Mouse (Mus musculus) embryonic facial prominence, embryonic 15.5 days (tissue): ENCODE measurements around the gene Wdr66. TPM values are rescaled to one million over a fixed set of nuclear protein-coding genes. Genes with fewer than 3 reads are reported as not detected.

Experiments
- ATAC-seq: fragments of 200-750 bp; cut with Nextera tagmentation; 2 replicates; pipeline ENCODE4 v1.8.0; 2017; ENCODE audit warnings: low read depth, moderate TSS enrichment; ENCODE audit not compliant: insufficient number of reproducible peaks, low FRiP score, low TSS enrichment
- H3K27ac ChIP-seq: fragments of 300-500 bp; sonication (generic); replicated peaks from 2 replicates; pipeline ENCODE4 v1.5.1; 2015; ENCODE audit warnings: mild to moderate bottlenecking, inconsistent platforms
- H3K27me3 ChIP-seq: fragments of 300-500 bp; sonication (generic); 2 replicates; pipeline ENCODE4 v1.6.1; 2015; ENCODE audit warnings: inconsistent platforms
- H3K36me3 ChIP-seq: fragments of 300-500 bp; sonication (generic); 2 replicates; pipeline ENCODE4 v1.6.1; 2015; ENCODE audit warnings: mild to moderate bottlenecking, inconsistent platforms
- H3K4me1 ChIP-seq: fragments of 300-500 bp; sonication (generic); 2 replicates; pipeline ENCODE4 v1.6.1; 2015; ENCODE audit warnings: inconsistent platforms
- H3K4me2 ChIP-seq: fragments of 300-500 bp; sonication (generic); replicated peaks from 2 replicates; pipeline ENCODE4 v1.6.1; 2015; ENCODE audit warnings: mild to moderate bottlenecking, inconsistent platforms
- H3K4me3 ChIP-seq: fragments of 300-500 bp; sonication (generic); replicated peaks from 2 replicates; pipeline ENCODE4 v1.5.1; 2015; ENCODE audit warnings: mild to moderate bottlenecking, inconsistent platforms
- H3K9ac ChIP-seq: fragments of 300-500 bp; sonication (generic); 2 replicates; pipeline ENCODE4 v1.6.1; 2015; ENCODE audit warnings: inconsistent platforms
- H3K9me3 ChIP-seq: fragments of 300-500 bp; sonication (generic); replicated peaks from 2 replicates; pipeline ENCODE4 v1.6.1; 2016; ENCODE audit warnings: inconsistent platforms
- WGBS: fragments of 180-500 bp; shearing (Covaris S2); methylation state at CpG from one replicate; pipeline ENCODE4 v1.1.7; 2015; 5-methylcytosine and 5-hydroxymethylcytosine counted together
- polyA plus RNA-seq: library from polyadenylated mRNA; unstranded; fragments of >200 nt; fragmentation: Nextera tagmentation; extraction: Ambion mirVana; gene quantifications from 2 replicates; pipeline ENCODE4 v1.2.1, GENCODE M21; 2015

Wdr66 gene
- polyA plus RNA-seq, 1 experiment from 2014 or later = 4.7 TPM

GRCm38 (mm10) chr5:123344628-123344962 is 92.7 kb downstream of the Wdr66 start:
- WGBS = under 1% methylated on average over 43 of the region's 51 CpGs
- Histone ChIP-seq H3K9ac (peak overlapping the region; percentile 89), H3K4me2 (peak overlapping the region; percentile 84), H3K27me3 (no peaks in the 10 kb centered on the region), H3K36me3 (no peaks in the 10 kb centered on the region), H3K9me3 (no peaks in the 10 kb centered on the region), H3K27ac (peak overlapping the region; percentile 98), H3K4me1 (peaks cover 31% of the 10 kb centered on the region), H3K4me3 (peak overlapping the region; percentile 86)
- peak; percentile 37 for ATAC-seq

- H3K4me1 ChIP-seq = peaks cover 34% of the 10 kb centered on the region
- H3K27ac ChIP-seq = peak overlapping the region; percentile 98
- peak overlapping the region; percentile 89 for H3K9ac ChIP-seq
- H3K4me3 ChIP-seq = peak overlapping the region; percentile 86
- H3K27me3 ChIP-seq = no peaks in the 10 kb centered on the region
- under 1% methylated on average over 78 of the region's 87 CpGs for WGBS
- ATAC-seq = peak; percentile 45; the same call in 1 of the 2 replicates
- peak overlapping the region; percentile 84 for H3K4me2 ChIP-seq
- no peaks in the 10 kb centered on the region for H3K9me3 ChIP-seq
- H3K36me3 ChIP-seq = no peaks in the 10 kb centered on the region
Observed at GRCm38 (mm10) chr5:123344963-123345852, 93.3 kb downstream of the Wdr66 start.

- peak overlapping the region; percentile 84 for H3K4me2 ChIP-seq
- 1% methylated on average over 22 of the region's 22 CpGs for WGBS
- H3K36me3 ChIP-seq = no peaks in the 10 kb centered on the region
- peak overlapping the region; percentile 89; the same call in 1 of the 2 replicates for H3K9ac ChIP-seq
- peak; percentile 51; the same call in 1 of the 2 replicates for ATAC-seq
- peak overlapping the region; percentile 86 for H3K4me3 ChIP-seq
- no peaks in the 10 kb centered on the region for H3K27me3 ChIP-seq
- H3K4me1 ChIP-seq = peaks cover 43% of the 10 kb centered on the region
- no peaks in the 10 kb centered on the region for H3K9me3 ChIP-seq
- H3K27ac ChIP-seq = peak overlapping the region; percentile 98
Observed at GRCm38 (mm10) chr5:123345853-123346654, 94.2 kb downstream of the Wdr66 start.

- peaks cover 1% of the 10 kb centered on the region; the same call in 1 of the 2 replicates for H3K36me3 ChIP-seq
- peak overlapping the region; percentile 84 for H3K4me2 ChIP-seq
Observed at GRCm38 (mm10) chr5:123346701-123347270, 94.9 kb downstream of the Wdr66 start.

GRCm38 (mm10) chr5:123347985-123348384 is 96.1 kb downstream of the Wdr66 start:
- peaks cover 4% of the 10 kb centered on the region; the same call in 1 of the 2 replicates for H3K36me3 ChIP-seq
- H3K4me2 ChIP-seq = no peak overlapping the region
- H3K4me1 ChIP-seq = peaks cover 50% of the 10 kb centered on the region
- no peak overlapping the region for H3K9ac ChIP-seq
- no peak overlapping the region for H3K4me3 ChIP-seq
- 73% methylated on average over 2 of the region's 2 CpGs for WGBS
- no peaks in the 10 kb centered on the region for H3K9me3 ChIP-seq
- no peaks in the 10 kb centered on the region for H3K27me3 ChIP-seq
- ATAC-seq = no peak
- no peak overlapping the region for H3K27ac ChIP-seq

More at GRCm38 (mm10) chr5:123346701-123347270, 94.9 kb downstream of the Wdr66 start:
- Histone ChIP-seq H3K9ac (no peak overlapping the region), H3K9me3 (no peaks in the 10 kb centered on the region), H3K27me3 (no peaks in the 10 kb centered on the region), H3K27ac (peak overlapping the region; percentile 98), H3K4me3 (peak overlapping the region; percentile 86), H3K4me1 (peaks cover 43% of the 10 kb centered on the region)
- ATAC-seq = no peak
- WGBS = 55% methylated on average over 7 of the region's 7 CpGs

- Histone ChIP-seq H3K4me3 (no peak overlapping the region), H3K4me1 (peaks cover 50% of the 10 kb centered on the region), H3K4me2 (no peak overlapping the region), H3K36me3 (peaks cover 14% of the 10 kb centered on the region; the same call in 1 of the 2 replicates), H3K9me3 (no peaks in the 10 kb centered on the region), H3K27me3 (no peaks in the 10 kb centered on the region), H3K9ac (no peak overlapping the region), H3K27ac (no peak overlapping the region)
- no peak for ATAC-seq
- WGBS = 41% methylated on average over 10 of the region's 10 CpGs
Observed at GRCm38 (mm10) chr5:123350386-123350785, 98.5 kb downstream of the Wdr66 start.

- ATAC-seq = peak; percentile 69; the same call in 1 of the 2 replicates
- Histone ChIP-seq H3K27me3 (no peaks in the 10 kb centered on the region), H3K9me3 (no peaks in the 10 kb centered on the region), H3K9ac (no peak overlapping the region), H3K4me1 (peaks cover 21% of the 10 kb centered on the region), H3K4me2 (no peak overlapping the region), H3K27ac (peak overlapping the region; percentile 77), H3K36me3 (peaks cover 66% of the 10 kb centered on the region), H3K4me3 (no peak overlapping the region)
- WGBS = 66% methylated on average over 11 of the region's 11 CpGs
Observed at GRCm38 (mm10) chr5:123355918-123356317, 104.0 kb downstream of the Wdr66 start.

- Histone ChIP-seq H3K36me3 (peaks cover 76% of the 10 kb centered on the region), H3K4me2 (no peak overlapping the region), H3K4me3 (no peak overlapping the region), H3K27ac (no peak overlapping the region), H3K9ac (no peak overlapping the region), H3K4me1 (0 out of 2 replicates have a peak, but pooled peaks cover 19% of the 10 kb centered on the region), H3K9me3 (no peaks in the 10 kb centered on the region), H3K27me3 (no peaks in the 10 kb centered on the region)
- WGBS = 84% methylated on average over 4 of the region's 4 CpGs
- ATAC-seq = no peak
Observed at GRCm38 (mm10) chr5:123357253-123357652, 105.4 kb downstream of the Wdr66 start.

GRCm38 (mm10) chr5:123359431-123359830 is 107.5 kb downstream of the Wdr66 start:
- Histone ChIP-seq H3K4me3 (no peak overlapping the region), H3K27me3 (no peaks in the 10 kb centered on the region), H3K9me3 (no peaks in the 10 kb centered on the region), H3K9ac (no peak overlapping the region), H3K27ac (no peak overlapping the region), H3K4me1 (0 out of 2 replicates have a peak, but pooled peaks cover 13% of the 10 kb centered on the region), H3K36me3 (peaks cover 96% of the 10 kb centered on the region), H3K4me2 (no peak overlapping the region)
- 87% methylated on average over 6 of the region's 6 CpGs for WGBS
- no peak for ATAC-seq

- 85% methylated on average over 4 of the region's 4 CpGs for WGBS
- Histone ChIP-seq H3K27ac (no peak overlapping the region), H3K9ac (no peak overlapping the region), H3K27me3 (no peaks in the 10 kb centered on the region), H3K4me1 (0 out of 2 replicates have a peak, but pooled peaks cover 4% of the 10 kb centered on the region), H3K9me3 (no peaks in the 10 kb centered on the region), H3K4me2 (no peak overlapping the region), H3K36me3 (peaks cover 87% of the 10 kb centered on the region), H3K4me3 (no peak overlapping the region)
- no peak for ATAC-seq
Observed at GRCm38 (mm10) chr5:123362911-123363310, 111.0 kb downstream of the Wdr66 start.
